26 mouse cellular contexts compared by ENCODE assay signal in the genomic region with DNA sequence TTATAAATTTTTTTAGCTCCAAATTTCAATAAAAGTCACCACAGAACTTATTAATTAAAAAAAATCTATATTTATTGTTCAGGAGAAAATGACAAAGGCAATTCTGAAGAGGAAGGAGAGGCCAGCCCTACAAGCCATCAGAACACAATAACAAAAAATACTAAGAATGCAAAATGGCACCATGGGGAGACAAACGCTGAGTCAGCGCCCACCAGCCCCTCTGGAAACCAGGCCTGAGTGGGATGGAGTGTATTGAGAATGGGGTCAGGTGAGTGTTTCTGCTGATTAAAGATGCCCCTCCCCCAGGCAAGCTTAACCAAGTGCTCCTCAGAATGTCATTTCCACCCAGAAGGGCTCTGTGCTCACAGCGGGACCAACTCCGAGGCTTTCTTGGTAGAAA. TPM values are rescaled to one million over a fixed set of nuclear protein-coding genes. Genes with fewer than 3 reads are reported as not detected.
"Had no signal": no experiment of that assay in that cellular context is flagged by ENCODE, and none has a peak within 500 bp of the region (broad histone marks: within the 10 kb centered on the region; RNA-seq: fewer than 3 reads in every experiment).

No protein-coding gene starts in this region.

- H3K27me3 ChIP-seq: hindbrain, embryonic 13.5 days; hindbrain, embryonic 15.5 days; limb, embryonic 13.5 days; limb, embryonic 15.5 days had no signal

- DNase-seq: gastrocnemius, postnatal 14 days; gastrocnemius, postnatal 36 days; heart, adult 18-20 months; heart, postnatal 10 days; kidney, adult 11 months; kidney, adult 2 months; kidney, adult 9 months; kidney, postnatal 14 days; kidney, postnatal 36 days; layer of hippocampus, adult 9-11 months; layer of hippocampus, postnatal 36 days; left cerebral cortex, postnatal 4 days had no signal

- H3K9ac ChIP-seq: heart, embryonic 12.5 days; hindbrain, embryonic 13.5 days; hindbrain, embryonic 15.5 days; kidney, embryonic 15.5 days; limb, embryonic 13.5 days; limb, embryonic 15.5 days; liver, embryonic 12.5 days; liver, embryonic 14.5 days had no signal

- H3K4me1 ChIP-seq: hindbrain, embryonic 15.5 days had no signal

- H3K4me2 ChIP-seq: heart, embryonic 12.5 days; hindbrain, embryonic 13.5 days; hindbrain, embryonic 15.5 days; kidney, embryonic 15.5 days; limb, embryonic 13.5 days; limb, embryonic 15.5 days; liver, embryonic 12.5 days had no signal

- H3K9me3 ChIP-seq: heart, embryonic 10.5 days; heart, embryonic 12.5 days; hindbrain, embryonic 13.5 days; hindbrain, embryonic 15.5 days; kidney, embryonic 15.5 days; limb, embryonic 13.5 days; limb, embryonic 15.5 days; liver, embryonic 12.5 days had no signal

- H3K4me3 ChIP-seq: heart, embryonic 10.5 days; heart, embryonic 12.5 days; hindbrain, embryonic 13.5 days; hindbrain, embryonic 15.5 days; kidney, embryonic 15.5 days; limb, embryonic 13.5 days; limb, embryonic 15.5 days; liver, embryonic 12.5 days had no signal

- H3K27ac ChIP-seq: heart, embryonic 10.5 days; hindbrain, embryonic 13.5 days; hindbrain, embryonic 15.5 days; hindbrain, postnatal 0 days; kidney, embryonic 15.5 days; kidney, postnatal 0 days; limb, embryonic 13.5 days; limb, embryonic 15.5 days; liver, embryonic 12.5 days; liver, embryonic 14.5 days had no signal

- H3K36me3 ChIP-seq: heart, embryonic 10.5 days; heart, embryonic 12.5 days; hindbrain, embryonic 13.5 days; hindbrain, embryonic 15.5 days; kidney, embryonic 15.5 days; limb, embryonic 13.5 days; limb, embryonic 15.5 days; liver, embryonic 12.5 days had no signal

RNA-seq across cellular contexts. Expression of a gene that starts 47.7 kb away (rescaled TPM):
- total RNA-seq: liver, adult 2 months had no signal
- polyA plus RNA-seq: hindbrain, embryonic 11.5 days; liver, embryonic 12.5 days; liver, embryonic 16.5 days had no signal
